ENCODE assay signal across 11 mouse cellular contexts in genomic region chr1:10902721-10903120, GRCm38 (mm10).
"Had no signal": no experiment of that assay in that cellular context is flagged by ENCODE, and none has a peak within 500 bp of the region (broad histone marks: within the 10 kb centered on the region; RNA-seq: fewer than 3 reads in every experiment).

No protein-coding gene starts in this region.

- DNase-seq: liver, postnatal 0 days; lung, adult 2 months; lung, postnatal 14 days; lung, postnatal 36 days; retina, postnatal 1 day; right cerebral cortex, adult 18-20 months; right cerebral cortex, postnatal 25 days; right cerebral cortex, postnatal 4 days; thymus, adult 2 months; thymus, postnatal 25 days; thymus, postnatal 4 days had no signal
